Mouse (Mus musculus): Measurements from ENCODE around the gene Rbm47. TPM values are rescaled to one million over a fixed set of nuclear protein-coding genes. Genes with fewer than 3 reads are reported as not detected.
A peak's percentile ranks its signal among the peaks of the same experiment; 100 is the strongest.

Rbm47 gene
- polyA plus RNA-seq, 1 experiment from 2014 or later, result 7.8 TPM

DNA sequence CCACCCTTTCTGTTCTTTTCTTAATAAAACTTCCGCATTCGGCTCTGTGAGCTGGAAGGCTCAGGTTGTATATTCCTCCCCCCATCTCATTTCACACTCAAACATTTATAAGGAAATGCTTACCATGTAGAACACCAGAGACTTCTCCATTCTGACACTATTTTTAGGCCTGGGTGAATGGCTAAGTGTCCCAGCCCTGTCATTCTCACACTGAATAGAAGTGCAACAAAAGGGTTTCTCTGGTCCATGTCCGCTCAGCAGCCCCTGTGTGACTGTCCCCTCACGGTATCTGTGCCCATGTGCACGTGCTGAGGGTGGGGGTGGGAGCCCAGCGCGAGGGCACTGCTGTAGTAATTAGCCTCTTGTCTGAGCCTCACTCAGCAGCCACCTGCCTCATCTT is 105.7 kb downstream of the Rbm47 start:
- Histone ChIP-seq H3K4me1 (replicated peaks) (peaks cover 17% of the 10 kb centered on the region), H3K9me3 (no peaks in the 10 kb centered on the region), H3K9ac (no peak overlapping the region), H3K27me3 (0 out of 2 replicates have a peak, but pooled peaks cover 4% of the 10 kb centered on the region), H3K4me2 (no peak overlapping the region), H3K27ac (no peak overlapping the region), H3K36me3 (no peaks in the 10 kb centered on the region), H3K4me3 (no peak overlapping the region)
- no peak for ATAC-seq (ENCODE audit: low FRiP score)
- 37% methylated on average over 7 of the region's 7 CpGs for WGBS

DNA sequence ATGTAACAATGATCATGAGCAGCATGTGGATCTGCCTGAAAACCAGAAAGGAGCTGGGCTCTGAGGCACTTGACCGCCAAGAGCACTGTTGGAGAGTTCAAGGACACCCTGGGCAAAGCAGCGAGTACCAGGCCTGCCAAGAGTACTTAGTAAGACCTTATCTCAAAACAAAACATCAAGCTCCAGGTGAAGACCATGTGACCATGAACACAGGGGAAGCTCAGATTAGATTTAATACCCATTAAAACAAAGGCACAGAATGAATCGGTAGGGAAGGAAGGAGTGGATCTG is 110.0 kb downstream of the Rbm47 start:
- Histone ChIP-seq H3K36me3 (no peaks in the 10 kb centered on the region), H3K4me3 (no peak overlapping the region), H3K27ac (peak overlapping the region; percentile 42; the same call in 1 of the 2 replicates), H3K4me1 (replicated peaks) (peaks cover 15% of the 10 kb centered on the region; the same call in 1 of the 2 replicates), H3K9me3 (no peaks in the 10 kb centered on the region), H3K4me2 (no peak overlapping the region), H3K27me3 (no peaks in the 10 kb centered on the region), H3K9ac (no peak overlapping the region)
- WGBS, result 82% methylated on average over 3 of the region's 3 CpGs
- ATAC-seq (ENCODE audit: low FRiP score), result no peak

DNA sequence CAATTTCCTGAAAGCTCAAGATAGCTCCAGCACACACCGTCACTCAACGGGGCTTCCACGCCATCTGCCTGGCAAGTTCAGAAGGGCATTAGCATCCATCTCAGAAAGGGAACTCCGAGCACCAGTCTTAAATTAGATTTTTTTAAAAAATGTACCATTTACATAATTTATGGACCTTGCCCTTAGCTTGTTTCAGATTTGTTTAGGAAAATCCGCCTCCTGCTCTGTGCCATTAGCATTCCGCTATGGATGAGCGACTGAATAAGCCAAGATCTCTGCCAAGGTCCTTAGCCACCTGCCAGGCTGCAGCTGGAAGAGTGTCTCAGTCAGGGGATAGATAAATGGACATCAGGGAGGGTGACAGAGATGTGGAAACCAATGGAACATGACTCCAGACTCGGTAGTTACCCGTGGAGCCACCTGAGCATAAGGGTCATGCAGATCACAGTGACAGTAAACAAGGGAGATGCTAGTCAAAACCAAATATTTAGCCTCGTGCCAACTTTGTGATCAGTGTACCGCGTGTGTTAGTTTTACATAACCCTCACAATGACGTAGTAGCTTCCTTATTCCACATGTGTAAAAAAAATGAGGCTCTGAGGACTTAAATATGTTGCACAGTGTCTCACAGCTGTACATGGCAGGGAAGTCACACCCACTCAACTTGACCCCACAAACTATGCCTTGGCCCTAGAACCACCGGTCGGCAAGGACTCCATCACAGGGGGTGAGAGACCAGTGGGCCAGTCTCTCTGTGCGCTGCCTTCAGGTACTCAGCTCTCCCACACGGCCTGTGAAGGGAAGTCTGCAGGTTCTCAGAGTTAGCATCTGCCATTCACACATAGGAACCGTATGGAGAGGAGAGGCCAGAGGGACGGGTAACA is 110.6 kb downstream of the Rbm47 start:
- Histone ChIP-seq H3K4me2 (no peak overlapping the region), H3K9ac (no peak overlapping the region), H3K27ac (peak overlapping the region; percentile 56; the same call in 1 of the 2 replicates), H3K4me1 (replicated peaks) (peaks cover 15% of the 10 kb centered on the region; the same call in 1 of the 2 replicates), H3K4me3 (no peak overlapping the region), H3K36me3 (no peaks in the 10 kb centered on the region), H3K27me3 (no peaks in the 10 kb centered on the region), H3K9me3 (no peaks in the 10 kb centered on the region)
- WGBS, result 65% methylated on average over 19 of the region's 19 CpGs
- peak; percentile 80 for ATAC-seq (ENCODE audit: low FRiP score)

DNA sequence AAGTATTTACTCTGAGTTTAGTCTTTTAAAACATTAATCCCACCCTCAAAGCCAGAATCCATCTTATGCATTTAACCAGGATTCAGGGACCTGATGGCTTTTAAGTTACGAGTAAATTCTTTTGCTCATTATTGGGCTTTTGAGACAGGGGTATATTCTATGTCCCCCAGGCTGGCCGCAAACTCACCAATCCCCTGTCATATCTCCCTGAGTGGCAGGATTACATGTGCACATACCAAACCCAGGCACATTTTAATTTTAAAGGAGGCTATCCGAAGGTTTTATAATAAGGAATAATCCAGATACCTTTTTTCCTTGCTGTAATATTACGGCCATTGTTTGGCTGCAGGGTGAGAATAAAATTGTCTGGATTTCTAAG is 111.3 kb downstream of the Rbm47 start:
- peak overlapping the region; percentile 56 for H3K27ac ChIP-seq
- no peak overlapping the region for H3K4me2 ChIP-seq
- no peaks in the 10 kb centered on the region for H3K36me3 ChIP-seq
- no peak for ATAC-seq (ENCODE audit: low FRiP score)
- H3K9me3 ChIP-seq, result no peaks in the 10 kb centered on the region
- no peak overlapping the region for H3K9ac ChIP-seq
- no peak overlapping the region for H3K4me3 ChIP-seq
- peaks cover 15% of the 10 kb centered on the region; the same call in 1 of the 2 replicates for H3K4me1 ChIP-seq (replicated peaks)
- WGBS, result 83% methylated on average over 4 of the region's 4 CpGs
- no peaks in the 10 kb centered on the region for H3K27me3 ChIP-seq

DNA sequence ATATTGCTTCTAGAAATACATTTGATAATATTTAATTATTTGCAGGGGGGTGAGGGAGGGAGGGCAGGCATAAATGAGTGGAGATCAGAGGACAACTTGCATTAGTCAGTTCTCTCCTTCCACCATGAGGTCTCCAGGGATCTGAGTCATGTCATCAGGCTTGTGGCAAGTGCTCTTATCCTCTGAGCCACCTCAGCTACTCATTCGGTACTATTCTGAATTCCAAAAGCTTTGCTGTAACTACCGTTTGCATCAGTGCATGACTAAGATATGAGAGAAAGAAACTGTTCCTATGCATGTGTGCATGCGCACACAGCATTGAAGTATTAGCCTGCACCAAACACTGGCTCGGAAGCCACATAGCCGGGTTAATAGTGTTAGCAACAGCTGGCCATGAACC is 114.1 kb downstream of the Rbm47 start:
- Histone ChIP-seq H3K36me3 (no peaks in the 10 kb centered on the region), H3K27ac (no peak overlapping the region), H3K4me3 (no peak overlapping the region), H3K4me1 (replicated peaks) (peaks cover 15% of the 10 kb centered on the region; the same call in 1 of the 2 replicates), H3K9ac (no peak overlapping the region), H3K27me3 (no peaks in the 10 kb centered on the region), H3K4me2 (no peak overlapping the region), H3K9me3 (no peaks in the 10 kb centered on the region)
- 87% methylated on average over 5 of the region's 5 CpGs for WGBS
- no peak for ATAC-seq (ENCODE audit: low FRiP score)

DNA sequence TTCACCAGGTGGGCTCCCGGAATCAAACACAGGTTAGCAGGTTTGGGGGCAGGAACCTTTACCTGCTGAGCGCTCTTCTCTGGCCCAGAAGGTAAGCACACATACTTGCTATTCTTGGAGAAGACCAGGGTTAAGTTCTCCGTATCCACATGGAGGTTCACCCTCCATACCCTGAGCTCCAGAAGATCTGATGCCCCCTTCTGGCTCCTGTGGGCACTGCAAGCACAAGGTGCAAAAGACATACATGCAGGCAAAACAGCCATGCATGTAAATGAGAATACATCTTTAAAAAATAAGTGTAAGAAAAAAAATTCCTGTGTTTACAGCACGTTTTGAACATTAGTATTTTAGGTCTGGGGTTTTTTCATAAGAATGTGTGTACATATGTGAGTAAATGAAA is 116.2 kb downstream of the Rbm47 start:
- H3K9ac ChIP-seq, result no peak overlapping the region
- no peak overlapping the region for H3K4me2 ChIP-seq
- no peaks in the 10 kb centered on the region for H3K36me3 ChIP-seq
- ATAC-seq (ENCODE audit: low FRiP score), result no peak
- H3K4me1 ChIP-seq (replicated peaks), result 0 out of 2 replicates have a peak, but pooled peaks cover 2% of the 10 kb centered on the region
- 82% methylated on average over 4 of the region's 4 CpGs for WGBS
- H3K4me3 ChIP-seq, result no peak overlapping the region
- H3K27ac ChIP-seq, result no peak overlapping the region
- no peaks in the 10 kb centered on the region for H3K9me3 ChIP-seq
- H3K27me3 ChIP-seq, result no peaks in the 10 kb centered on the region

- no peaks in the 10 kb centered on the region for H3K27me3 ChIP-seq
- no peak overlapping the region for H3K4me3 ChIP-seq
- ATAC-seq (ENCODE audit: low FRiP score), result no peak
- H3K36me3 ChIP-seq, result no peaks in the 10 kb centered on the region
- H3K4me2 ChIP-seq, result no peak overlapping the region
- no peak overlapping the region for H3K9ac ChIP-seq
- no peaks in the 10 kb centered on the region for H3K4me1 ChIP-seq (replicated peaks)
- no peaks in the 10 kb centered on the region for H3K9me3 ChIP-seq
- 72% methylated on average over 9 of the region's 9 CpGs for WGBS
- H3K27ac ChIP-seq, result no peak overlapping the region
These were observed 118.5 kb downstream of the Rbm47 start for GRCm38 (mm10) chr5:66054394-66054793.

DNA sequence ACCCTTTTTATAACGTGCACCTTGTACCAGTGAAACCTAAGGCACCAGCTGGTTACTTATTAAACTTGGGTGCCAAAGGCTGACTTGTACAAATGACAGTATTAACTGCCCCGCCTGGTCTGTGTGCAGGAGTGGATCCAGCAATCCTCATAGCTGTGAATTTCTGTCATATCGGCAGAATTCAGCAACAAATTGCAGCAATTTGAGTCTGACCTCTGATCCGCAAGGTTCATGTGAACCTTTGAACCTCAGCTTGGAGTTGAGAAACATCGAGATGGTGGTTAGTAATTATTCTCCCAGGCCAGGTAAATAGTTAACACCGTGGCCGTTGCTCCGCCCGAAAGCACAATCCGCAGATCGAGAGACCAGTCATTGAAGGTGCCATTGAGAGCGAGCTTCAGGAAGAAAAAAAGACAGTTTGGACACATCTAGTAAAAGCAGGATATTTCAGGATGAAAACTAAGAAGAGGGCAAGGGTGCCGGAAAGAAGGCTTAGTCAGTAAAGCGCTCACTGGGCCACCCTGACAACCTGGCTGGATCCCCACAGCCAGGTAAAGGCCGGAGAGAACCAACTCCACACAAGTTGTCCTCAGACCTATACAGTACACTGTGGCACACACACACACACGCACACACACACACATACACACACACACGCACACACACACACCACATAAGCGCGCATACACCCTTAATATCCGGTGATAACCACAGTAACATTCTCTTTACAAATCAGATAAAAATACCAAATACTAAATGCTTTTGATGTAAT is 120.0 kb downstream of the Rbm47 start:
- Histone ChIP-seq H3K36me3 (no peaks in the 10 kb centered on the region), H3K4me1 (replicated peaks) (no peaks in the 10 kb centered on the region), H3K27ac (no peak overlapping the region), H3K4me2 (no peak overlapping the region), H3K9me3 (no peaks in the 10 kb centered on the region), H3K4me3 (no peak overlapping the region), H3K9ac (no peak overlapping the region), H3K27me3 (no peaks in the 10 kb centered on the region)
- no peak for ATAC-seq (ENCODE audit: low FRiP score)
- WGBS, result 87% methylated on average over 20 of the region's 20 CpGs

GRCm38 (mm10) chr5:66050841-66051240 is 122.1 kb downstream of the Rbm47 start:
- Histone ChIP-seq H3K27me3 (no peaks in the 10 kb centered on the region), H3K9ac (no peak overlapping the region), H3K4me2 (no peak overlapping the region), H3K9me3 (no peaks in the 10 kb centered on the region), H3K4me3 (no peak overlapping the region), H3K4me1 (replicated peaks) (no peaks in the 10 kb centered on the region), H3K27ac (no peak overlapping the region), H3K36me3 (no peaks in the 10 kb centered on the region)
- ATAC-seq (ENCODE audit: low FRiP score), result no peak
- WGBS, result 73% methylated on average over 5 of the region's 5 CpGs

GRCm38 (mm10) chr5:66046356-66046755 is 126.6 kb downstream of the Rbm47 start:
- no peak overlapping the region for H3K4me2 ChIP-seq
- H3K27me3 ChIP-seq, result no peaks in the 10 kb centered on the region
- H3K9ac ChIP-seq, result no peak overlapping the region
- H3K9me3 ChIP-seq, result no peaks in the 10 kb centered on the region
- H3K4me1 ChIP-seq (replicated peaks), result no peaks in the 10 kb centered on the region
- no peak overlapping the region for H3K4me3 ChIP-seq
- 93% methylated on average over 3 of the region's 3 CpGs for WGBS
- no peak for ATAC-seq (ENCODE audit: low FRiP score)
- H3K27ac ChIP-seq, result no peak overlapping the region
- no peaks in the 10 kb centered on the region for H3K36me3 ChIP-seq

DNA sequence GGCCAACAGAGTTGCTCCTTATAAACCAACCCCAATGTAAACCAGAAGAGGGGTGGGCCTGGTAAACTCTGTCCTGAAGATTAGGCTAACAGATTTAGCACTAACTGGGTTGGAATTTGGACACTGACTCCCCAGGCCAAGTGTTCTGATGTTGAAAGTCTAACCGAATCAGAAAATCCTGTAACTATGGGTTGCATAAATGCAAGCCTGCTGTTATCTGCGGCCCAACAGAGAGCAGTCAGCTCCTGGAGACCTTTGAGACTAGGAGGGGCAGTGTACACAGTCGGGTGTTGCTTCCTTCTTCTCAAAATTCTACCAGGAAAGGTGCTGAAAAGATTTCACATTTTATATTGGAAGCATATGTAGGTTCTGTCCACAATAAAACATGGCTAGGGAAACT is 129.0 kb downstream of the Rbm47 start:
- 91% methylated on average over 3 of the region's 3 CpGs for WGBS
- no peaks in the 10 kb centered on the region for H3K36me3 ChIP-seq
- H3K9ac ChIP-seq, result no peak overlapping the region
- H3K4me2 ChIP-seq, result no peak overlapping the region
- H3K27ac ChIP-seq, result no peak overlapping the region
- H3K27me3 ChIP-seq, result no peaks in the 10 kb centered on the region
- no peaks in the 10 kb centered on the region for H3K9me3 ChIP-seq
- H3K4me3 ChIP-seq, result no peak overlapping the region
- no peaks in the 10 kb centered on the region for H3K4me1 ChIP-seq (replicated peaks)
- no peak for ATAC-seq (ENCODE audit: low FRiP score)

DNA sequence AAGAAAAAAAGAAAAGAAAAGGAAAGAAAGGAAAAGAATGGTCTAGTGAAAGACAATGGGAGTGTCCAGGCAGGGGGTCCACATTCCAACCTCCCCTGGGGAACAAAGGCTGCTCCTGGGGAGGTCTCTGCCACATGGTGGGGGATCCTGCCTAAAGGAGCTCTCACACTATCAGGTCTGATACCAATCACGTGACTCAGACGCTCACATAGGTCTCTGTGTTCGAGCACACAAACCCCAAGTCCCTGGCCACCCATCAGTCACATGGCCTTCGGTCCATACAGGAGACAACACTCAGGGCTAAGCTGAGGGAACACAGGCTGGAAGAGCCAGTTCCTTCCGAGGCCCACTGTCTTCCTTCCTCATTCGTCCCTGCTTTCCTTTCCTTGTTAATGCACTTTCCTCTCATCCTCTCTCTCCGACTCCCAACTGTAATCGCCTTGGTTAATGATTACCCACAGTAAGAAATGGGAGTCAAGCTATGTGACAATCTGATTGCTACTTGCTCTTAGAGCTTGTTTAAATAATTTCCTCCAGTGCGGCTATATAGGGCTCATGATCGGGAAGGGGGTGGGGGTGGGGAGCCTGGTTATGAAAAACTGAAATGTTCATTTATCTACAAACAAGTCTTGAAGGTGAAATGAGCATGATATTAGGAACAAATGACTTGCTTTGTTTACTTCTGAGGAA is 130.1 kb downstream of the Rbm47 start:
- Histone ChIP-seq H3K9me3 (no peaks in the 10 kb centered on the region), H3K36me3 (no peaks in the 10 kb centered on the region), H3K4me3 (no peak overlapping the region), H3K4me2 (no peak overlapping the region), H3K9ac (no peak overlapping the region), H3K27ac (no peak overlapping the region), H3K27me3 (no peaks in the 10 kb centered on the region), H3K4me1 (replicated peaks) (no peaks in the 10 kb centered on the region)
- ATAC-seq (ENCODE audit: low FRiP score), result no peak
- WGBS, result 34% methylated on average over 10 of the region's 10 CpGs
